8 mouse cellular contexts compared by ENCODE assay signal in the genomic region with DNA sequence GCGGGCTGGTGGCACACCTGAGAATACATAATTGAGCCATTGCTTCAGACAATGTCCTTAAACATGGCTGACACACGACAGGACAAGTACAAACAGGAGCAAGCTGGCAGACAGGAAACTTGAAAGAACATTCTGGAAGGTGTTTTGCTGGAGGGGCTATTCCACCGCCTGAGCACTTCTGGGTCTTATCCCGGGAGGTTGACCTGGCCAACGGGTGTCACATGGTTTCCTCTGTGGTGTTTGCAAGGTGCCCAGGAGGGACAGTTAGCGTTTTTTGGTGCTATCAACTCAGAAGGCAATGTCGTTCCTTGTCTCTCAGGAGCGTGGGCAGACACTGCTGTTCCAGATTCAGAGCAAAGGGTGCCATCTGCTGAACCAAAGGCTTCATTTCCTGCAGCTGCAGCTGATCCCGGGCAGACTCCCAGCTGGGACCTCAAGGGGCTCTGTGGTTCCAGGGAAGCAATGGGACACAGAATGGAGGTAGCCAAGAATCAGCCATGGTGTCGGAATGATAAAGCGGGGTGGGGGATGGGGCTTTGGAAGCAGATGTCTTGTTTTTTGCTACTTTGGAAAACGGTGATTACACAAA.
DNase-seq lines count a peak whose midpoint lies in the region; ATAC-seq lines count a peak whose summit lies in the region.

No protein-coding gene starts in this region.

- peak; percentile 38 for DNase-seq in adrenal gland, postnatal 10 days
- no peak for DNase-seq in adrenal gland, adult 8-10 months
- DNase-seq in kidney, postnatal 10 days, result peak; percentile 7
- DNase-seq in kidney, postnatal 25 days, result no peak
- DNase-seq in layer of hippocampus, adult 9-11 months, result peak; percentile 63
- peak; percentile 41 to 53 for DNase-seq in right cerebral cortex, adult 2 months (ENCODE audit: low spot score in 2 of 2)
- no peak for DNase-seq in testis, postnatal 14 days (ENCODE audit: low spot score)

- no peak for ATAC-seq in megakaryocyte, adult 5-6 weeks (ENCODE audit: poor library complexity, severe bottlenecking)

Comparison
In these comparisons a context has a peak if more than half of its experiments do, and no peak if none do; other contexts are left out.
1. DNase-seq: peak in adrenal gland, postnatal 10 days (single experiment), kidney, postnatal 10 days (single experiment), layer of hippocampus, adult 9-11 months (single experiment) and right cerebral cortex, adult 2 months (2 of 2); none in adrenal gland, adult 8-10 months (single experiment), kidney, postnatal 25 days (0 of 2) and testis, postnatal 14 days (single experiment).